Mouse (Mus musculus) right cerebral cortex, postnatal 14 days (tissue): ENCODE measurements around the gene Csgalnact2.

Experiments used
- DNase-seq: peaks from one replicate; pipeline ENCODE4 v3.0.0; 2022

Gene Csgalnact2

DNA sequence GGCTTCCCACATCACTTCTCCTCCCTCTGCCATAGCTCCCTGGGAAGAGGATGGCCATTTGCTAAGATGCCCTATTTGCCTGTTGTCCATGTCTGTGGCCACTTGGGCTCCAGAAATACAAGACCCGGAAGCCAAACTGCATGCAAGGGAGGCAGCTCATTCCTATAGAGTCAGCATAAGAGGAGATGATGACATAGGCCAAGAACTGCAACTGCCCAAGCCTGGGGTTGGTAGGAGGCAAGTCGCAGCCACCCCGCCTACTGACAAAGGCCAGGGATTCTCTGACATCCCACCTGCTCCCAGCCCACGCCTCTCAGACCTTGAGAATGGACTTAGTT, 68.0 kb downstream of the Csgalnact2 start:
- no peak for DNase-seq

DNA sequence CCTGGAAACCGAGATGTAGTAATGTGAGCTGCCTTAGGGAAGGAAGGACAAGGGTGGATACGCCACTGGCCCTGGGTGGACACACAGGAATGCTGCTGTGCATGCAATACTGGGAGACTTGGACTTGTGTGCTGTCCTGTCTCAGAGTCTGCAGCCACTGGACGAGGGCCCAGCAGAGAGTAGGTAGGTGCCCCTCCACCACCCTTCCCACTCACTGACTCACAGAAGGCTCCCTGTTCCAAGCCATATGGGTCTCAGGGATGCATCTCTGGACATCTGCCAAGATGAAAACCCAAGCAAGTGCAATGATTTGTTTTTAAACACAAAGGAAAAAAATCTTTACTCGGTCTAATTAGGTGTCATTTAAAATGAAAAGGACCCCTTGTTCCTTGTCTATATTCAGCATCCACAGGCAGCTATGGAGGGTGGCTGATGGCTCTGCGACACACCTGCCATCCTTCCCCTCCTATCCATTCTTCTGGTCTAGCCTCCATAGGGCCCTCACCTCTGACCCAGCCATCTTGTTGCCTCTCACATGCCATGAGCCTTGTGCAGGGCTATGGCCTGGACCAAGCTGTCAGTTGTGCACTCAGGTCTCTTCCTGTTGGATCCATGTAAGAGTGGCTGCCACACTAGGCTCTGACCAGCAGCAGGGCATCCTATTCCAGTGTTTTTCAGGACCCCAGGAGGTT, 68.5 kb downstream of the Csgalnact2 start:
- DNase-seq: no peak

DNA sequence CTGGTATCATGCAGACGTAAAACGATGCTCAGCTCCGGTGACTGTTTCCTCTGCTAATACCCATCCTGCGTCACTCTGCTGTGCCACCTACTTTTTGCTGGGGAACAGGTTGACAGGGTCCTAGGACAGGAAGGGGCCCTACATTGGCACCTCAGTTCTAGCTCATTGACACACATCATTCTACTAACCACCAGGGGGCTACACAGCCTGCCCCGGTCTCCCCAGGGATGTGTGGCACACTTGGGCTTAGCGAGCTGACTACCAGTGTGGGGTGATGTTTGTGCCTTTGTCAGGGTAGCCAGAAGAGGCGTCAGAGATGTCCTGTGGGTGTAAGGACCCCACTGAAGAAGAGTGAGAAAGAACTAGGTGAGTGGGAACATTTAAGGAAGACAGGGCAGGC, 71.2 kb downstream of the Csgalnact2 start:
- DNase-seq: no peak

DNA sequence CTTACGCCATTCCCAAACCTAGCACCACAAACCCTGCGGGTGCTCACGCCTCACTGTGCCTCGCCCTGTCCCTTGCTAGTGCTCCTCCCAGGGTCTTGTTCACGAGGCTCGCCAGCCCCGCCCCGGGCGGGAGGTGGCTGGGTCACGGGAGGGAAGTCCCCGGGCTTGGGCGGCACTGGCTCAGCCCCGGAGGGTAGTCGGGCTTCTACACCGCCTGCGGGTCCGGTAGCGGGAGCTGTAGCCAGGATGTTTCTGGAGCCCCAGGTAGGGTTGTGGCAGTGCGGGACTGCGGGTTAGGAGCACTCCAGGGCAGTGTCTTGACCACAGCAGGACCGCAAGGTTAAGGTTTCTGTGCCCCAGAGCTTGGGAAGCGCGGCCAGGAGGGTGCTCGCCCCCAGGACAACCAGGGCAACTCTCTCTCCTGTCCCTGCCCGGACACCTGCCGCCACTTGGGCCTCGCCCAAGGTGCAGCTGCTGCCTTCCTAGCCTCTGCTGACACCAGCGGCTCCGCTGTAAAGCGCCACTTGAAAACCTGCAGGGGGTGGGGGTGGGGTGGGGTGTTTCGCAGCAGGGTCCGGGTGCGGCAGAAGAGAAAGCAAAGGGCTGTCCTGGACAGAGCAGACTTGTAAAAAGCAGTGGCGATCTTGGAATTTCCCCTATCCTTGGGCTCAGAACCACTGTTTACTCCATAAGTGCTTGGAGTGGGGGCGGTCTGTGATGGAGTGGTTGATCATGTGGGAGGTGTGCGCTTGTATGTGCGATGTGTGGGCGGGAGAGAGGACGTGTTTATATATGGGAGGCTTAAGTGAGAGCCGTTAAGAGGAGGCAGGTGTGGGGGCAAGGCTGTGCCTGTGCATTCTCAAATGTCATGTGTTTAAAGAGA, 72.5 kb downstream of the Csgalnact2 start:
- DNase-seq: peak; percentile 59

DNA sequence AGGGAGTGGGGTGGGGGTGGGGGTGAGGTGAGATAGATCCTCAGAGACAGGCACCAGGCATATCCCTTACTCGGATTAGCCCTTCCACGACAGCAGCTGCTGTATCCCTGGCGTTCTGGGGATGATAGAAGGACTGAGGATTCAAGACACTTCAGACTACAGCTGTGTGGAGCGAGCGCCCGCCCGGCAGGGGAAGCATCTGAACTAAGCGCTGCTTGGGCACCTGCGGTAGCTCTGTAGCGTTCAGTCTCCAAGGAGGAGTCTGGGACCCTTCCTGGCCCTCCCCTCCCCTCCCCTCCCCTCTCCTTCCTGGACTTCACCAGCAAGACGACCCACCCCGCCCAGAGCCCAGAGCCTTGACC, 73.1 kb downstream of the Csgalnact2 start:
- no peak for DNase-seq

DNA sequence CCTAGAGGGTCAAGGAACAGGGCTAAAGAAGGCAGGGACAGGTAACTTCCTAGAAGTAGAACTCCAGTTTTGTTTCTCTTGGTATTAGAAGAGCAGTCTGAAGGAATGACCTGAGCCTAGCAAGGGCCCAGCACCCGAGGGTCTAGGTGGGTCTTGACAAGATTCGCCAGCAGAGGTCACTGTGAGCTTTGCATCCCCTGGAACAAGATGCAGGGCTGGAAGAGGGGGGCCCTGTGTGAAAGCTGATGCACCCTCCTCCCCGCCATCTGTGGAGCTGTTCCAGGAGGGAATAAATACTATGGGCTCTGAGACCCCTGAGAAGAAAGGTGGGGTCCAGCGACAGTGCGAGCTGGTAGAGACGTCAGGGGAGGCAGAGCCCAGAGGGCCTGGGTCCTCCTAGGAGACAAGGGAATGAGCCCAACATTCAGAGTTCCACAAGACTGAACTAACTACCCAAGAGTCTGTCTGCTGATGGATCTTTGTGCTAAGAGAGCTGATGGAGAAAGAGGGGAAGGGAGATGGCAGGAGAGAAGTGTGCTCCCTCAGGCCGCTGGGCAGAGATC, 73.9 kb downstream of the Csgalnact2 start:
- DNase-seq: peak; percentile 72

DNA sequence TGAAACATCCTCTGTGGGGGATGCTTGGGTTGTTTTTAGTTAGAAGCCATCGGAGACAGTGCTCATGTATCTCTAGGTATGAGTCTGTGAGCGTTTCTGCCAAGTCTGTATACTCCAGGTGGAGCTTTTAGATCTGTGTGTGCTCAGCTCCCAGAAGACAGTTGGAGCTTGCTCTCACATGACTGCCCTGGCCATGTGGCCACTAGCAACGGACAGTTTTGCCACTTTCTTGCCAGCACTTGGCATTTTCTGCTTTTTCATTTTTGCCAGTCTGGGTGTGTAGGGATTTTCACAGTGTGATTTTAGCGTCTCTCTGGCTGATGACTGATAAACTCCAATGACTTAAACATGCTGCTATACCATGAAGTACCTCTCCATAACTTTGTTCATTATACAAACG, 75.7 kb downstream of the Csgalnact2 start:
- no peak for DNase-seq

DNA sequence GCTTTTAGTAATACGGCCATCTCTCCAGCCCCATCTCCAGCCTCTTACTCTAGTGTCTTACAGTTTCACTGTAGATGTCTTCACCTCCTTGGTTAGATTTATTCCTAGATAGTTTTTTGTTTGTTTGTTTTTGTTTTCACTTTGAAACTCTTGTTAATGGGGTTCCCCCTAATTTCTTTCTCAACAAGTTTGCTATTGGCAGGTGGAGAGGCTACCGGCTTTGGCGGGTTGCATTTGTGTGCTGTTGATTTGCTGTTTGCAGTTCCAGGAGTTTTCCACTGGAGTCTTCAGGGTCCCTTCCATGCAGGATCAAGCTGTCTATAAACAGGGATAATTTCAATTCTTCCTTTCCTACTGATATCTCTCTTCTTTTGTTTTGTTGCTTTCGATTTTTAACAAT, 77.7 kb downstream of the Csgalnact2 start:
- DNase-seq: no peak
